Mouse (Mus musculus): ENCODE data around the gene Psme4. TPM values are rescaled to one million over a fixed set of nuclear protein-coding genes. Genes with fewer than 3 reads are reported as not detected.

The Psme4 gene
- polyA plus RNA-seq, 1 experiment, result 46.7 TPM

DNA sequence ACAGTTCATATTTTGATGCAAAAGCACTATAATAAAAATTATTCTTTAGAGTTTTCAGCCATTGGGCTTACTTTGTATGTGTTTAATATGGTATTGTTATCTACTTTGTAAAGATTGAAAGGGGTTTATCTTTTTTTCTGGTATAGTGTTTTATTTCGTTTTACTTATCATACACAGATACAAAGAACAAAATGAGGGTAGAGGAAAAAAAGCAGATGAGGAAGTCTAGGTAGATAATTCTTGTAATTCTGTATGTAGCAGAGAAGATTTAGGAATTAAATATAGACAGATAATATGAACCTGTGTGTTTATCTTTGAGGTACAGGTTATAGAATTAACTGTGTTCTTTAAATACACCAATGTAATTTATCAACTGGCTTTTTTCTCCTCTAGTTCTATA is 30.9 kb downstream of the Psme4 start:
- Histone ChIP-seq H3K4me3 (ENCODE audit: insufficient read depth, low read depth, low read length) (no peak overlapping the region), H3K4me1 (ENCODE audit: control insufficient read depth, insufficient read depth, low read length) (0 out of 2 replicates have a peak, but pooled peaks cover 4% of the 10 kb centered on the region), H3K27ac (ENCODE audit: insufficient read depth, low read depth, low read length) (no peak overlapping the region)
- no peak for TF ChIP-seq POLR2A (IDR thresholded peaks at IDR 0.05; ENCODE audit: insufficient read depth, low read depth, low read length)
- TF ChIP-seq CTCF (IDR thresholded peaks at IDR 0.05; ENCODE audit: insufficient read depth, low read depth, low read length), result no peak
- 94% methylated on average over 1 of the region's 1 CpGs for WGBS

DNA sequence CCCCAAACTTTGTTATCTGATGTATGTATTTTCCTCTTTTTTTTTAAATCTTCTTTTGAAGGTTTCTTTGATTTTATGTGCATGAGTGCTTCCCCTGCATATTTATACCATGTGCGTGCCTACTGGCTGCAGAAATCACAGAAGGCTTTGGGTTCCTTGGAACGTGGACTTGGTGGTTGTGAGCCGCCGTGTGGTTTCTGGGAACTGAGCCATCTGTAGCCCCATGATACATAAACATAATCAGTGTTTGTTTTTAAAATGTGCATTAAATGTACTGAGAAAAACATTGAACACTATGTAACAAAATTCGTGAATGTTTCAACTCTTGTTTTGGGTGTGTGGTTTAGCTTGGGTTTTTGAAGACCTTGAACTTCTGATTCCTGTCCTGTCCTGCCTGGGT is 49.6 kb downstream of the Psme4 start:
- Histone ChIP-seq H3K27ac (ENCODE audit: insufficient read depth, low read depth, low read length) (no peak overlapping the region), H3K4me1 (ENCODE audit: control insufficient read depth, insufficient read depth, low read length) (no peaks in the 10 kb centered on the region), H3K4me3 (ENCODE audit: insufficient read depth, low read depth, low read length) (no peak overlapping the region)
- 61% methylated on average over 5 of the region's 5 CpGs for WGBS
- TF ChIP-seq CTCF (IDR thresholded peaks at IDR 0.05; ENCODE audit: insufficient read depth, low read depth, low read length) (no peak), POLR2A (IDR thresholded peaks at IDR 0.05; ENCODE audit: insufficient read depth, low read depth, low read length) (no peak)

DNA sequence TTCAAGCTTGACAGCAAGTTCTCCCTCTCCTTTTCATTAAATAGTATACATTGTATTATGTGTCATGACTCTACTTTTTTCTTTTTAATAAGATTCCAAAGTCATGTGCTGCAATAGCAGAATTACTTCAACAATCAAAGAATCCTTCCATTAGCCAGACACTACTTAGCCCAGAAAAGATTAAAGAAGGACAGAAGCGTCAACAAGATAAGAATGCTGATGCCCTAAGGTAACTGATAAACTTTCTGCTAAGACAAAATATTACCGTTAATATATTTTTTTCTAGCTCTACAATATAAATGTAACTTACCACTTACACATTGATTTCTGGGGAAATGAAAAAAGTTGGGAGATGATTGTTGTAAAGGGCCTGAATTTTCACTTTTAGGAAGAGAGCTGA is 67.3 kb downstream of the Psme4 start:
- Histone ChIP-seq H3K4me1 (ENCODE audit: control insufficient read depth, insufficient read depth, low read length) (no peaks in the 10 kb centered on the region), H3K4me3 (ENCODE audit: insufficient read depth, low read depth, low read length) (no peak overlapping the region), H3K27ac (ENCODE audit: insufficient read depth, low read depth, low read length) (no peak overlapping the region)
- over 99% methylated on average over 2 of the region's 2 CpGs for WGBS
- TF ChIP-seq CTCF (IDR thresholded peaks at IDR 0.05; ENCODE audit: insufficient read depth, low read depth, low read length) (no peak), POLR2A (IDR thresholded peaks at IDR 0.05; ENCODE audit: insufficient read depth, low read depth, low read length) (no peak)

DNA sequence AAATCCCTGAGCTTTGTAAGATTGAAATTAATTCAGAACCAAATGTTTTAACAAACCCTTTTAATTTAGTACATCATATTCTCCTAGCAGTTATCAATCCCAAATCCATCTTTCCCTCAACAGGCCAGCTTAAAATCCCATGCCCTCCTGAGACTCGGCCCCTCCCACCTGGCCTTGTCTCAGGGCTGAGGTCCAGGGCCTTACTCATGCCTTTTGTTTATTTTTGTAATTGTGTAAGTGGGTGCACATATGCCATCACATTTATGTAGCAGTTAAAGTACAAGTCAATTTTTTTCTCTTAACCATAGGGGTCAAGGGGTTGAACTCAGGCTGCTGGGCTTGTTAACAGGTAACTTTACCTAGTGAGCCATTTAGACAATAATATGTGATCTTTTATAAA is 72.8 kb downstream of the Psme4 start:
- Histone ChIP-seq H3K4me3 (ENCODE audit: insufficient read depth, low read depth, low read length) (no peak overlapping the region), H3K4me1 (ENCODE audit: control insufficient read depth, insufficient read depth, low read length) (no peaks in the 10 kb centered on the region), H3K27ac (ENCODE audit: insufficient read depth, low read depth, low read length) (no peak overlapping the region)
- 94% methylated on average over 1 of the region's 1 CpGs for WGBS
- TF ChIP-seq CTCF (IDR thresholded peaks at IDR 0.05; ENCODE audit: insufficient read depth, low read depth, low read length), result no peak
- TF ChIP-seq POLR2A (IDR thresholded peaks at IDR 0.05; ENCODE audit: insufficient read depth, low read depth, low read length), result no peak

DNA sequence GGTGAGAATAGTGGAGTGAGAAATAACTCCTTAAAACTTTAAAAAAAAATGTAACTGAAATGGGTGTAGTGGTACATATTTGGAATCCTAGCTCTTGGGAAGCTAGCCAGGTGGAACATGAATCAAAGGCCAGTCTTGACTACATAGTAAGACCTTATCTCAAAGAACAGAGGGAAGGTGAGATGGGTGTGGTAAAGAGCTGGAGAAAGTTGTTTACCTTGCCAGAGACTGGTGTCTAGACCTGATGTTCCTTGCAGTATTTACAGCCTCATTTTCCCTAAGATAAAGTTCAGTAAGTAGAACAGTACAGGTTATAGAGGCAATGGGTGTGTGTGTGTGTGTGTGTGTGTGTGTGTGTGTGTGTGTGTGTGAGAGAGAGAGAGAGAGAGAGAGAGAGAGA is 100.9 kb downstream of the Psme4 start:
- Histone ChIP-seq H3K4me3 (ENCODE audit: insufficient read depth, low read depth, low read length) (no peak overlapping the region), H3K4me1 (ENCODE audit: control insufficient read depth, insufficient read depth, low read length) (no peaks in the 10 kb centered on the region), H3K27ac (ENCODE audit: insufficient read depth, low read depth, low read length) (no peak overlapping the region)
- TF ChIP-seq CTCF (IDR thresholded peaks at IDR 0.05; ENCODE audit: insufficient read depth, low read depth, low read length) (no peak), POLR2A (IDR thresholded peaks at IDR 0.05; ENCODE audit: insufficient read depth, low read depth, low read length) (no peak)

DNA sequence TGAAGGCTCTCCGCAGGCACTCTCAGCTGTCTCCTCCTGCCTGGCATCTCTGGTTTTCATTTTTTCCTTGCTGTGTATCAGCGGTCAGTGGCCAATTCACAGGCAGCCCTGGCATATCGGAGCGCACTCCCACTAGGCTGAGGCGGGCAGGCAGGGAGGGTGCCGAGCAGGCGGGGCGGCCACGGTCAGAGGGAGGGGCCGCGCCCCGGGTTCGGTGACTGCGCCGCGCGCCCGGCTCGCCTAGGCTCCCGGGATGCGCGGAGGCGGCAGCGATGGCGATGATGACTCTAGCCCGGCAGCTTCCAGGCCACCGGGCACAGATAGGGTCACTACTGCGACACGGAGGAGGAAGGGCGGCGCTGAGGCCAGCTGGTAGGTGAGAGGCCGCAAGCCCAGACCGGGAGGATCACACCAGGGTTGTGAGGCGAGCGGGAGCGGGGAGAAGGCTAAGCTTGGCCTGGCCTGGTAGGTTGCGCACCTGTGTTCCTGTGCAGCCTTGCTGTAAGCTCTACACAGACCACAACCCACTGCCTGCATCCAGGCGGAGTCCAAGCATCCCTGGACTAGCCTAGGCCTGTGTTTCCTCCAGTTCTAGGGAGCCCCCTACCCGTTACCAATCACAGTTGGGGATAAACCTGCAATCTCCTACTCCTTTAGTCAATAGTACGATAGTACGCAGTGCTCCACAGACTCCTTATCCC is 113.8 kb downstream of the Psme4 start, which contains the start of the genes Gpr75 and Asb3:
TSS of gene Gpr75 (plus strand) at position 188 of the 701 bp plus-strand sequence.
TSS of gene Asb3 (plus strand) at position 246 of the 701 bp plus-strand sequence.
- Histone ChIP-seq H3K4me1 (ENCODE audit: control insufficient read depth, insufficient read depth, low read length) (no peaks in the 10 kb centered on the region), H3K27ac (ENCODE audit: insufficient read depth, low read depth, low read length) (peak within 1 kb of the TSS; percentile 97), H3K4me3 (ENCODE audit: insufficient read depth, low read depth, low read length) (peak within 1 kb of the TSS; percentile 88)
- 2% methylated on average over 41 of the region's 41 CpGs for WGBS
- no peak for TF ChIP-seq CTCF (IDR thresholded peaks at IDR 0.05; ENCODE audit: insufficient read depth, low read depth, low read length)
- TF ChIP-seq POLR2A (IDR thresholded peaks at IDR 0.05; ENCODE audit: insufficient read depth, low read depth, low read length), result peak; percentile 69; the same call in 1 of the 2 replicates

DNA sequence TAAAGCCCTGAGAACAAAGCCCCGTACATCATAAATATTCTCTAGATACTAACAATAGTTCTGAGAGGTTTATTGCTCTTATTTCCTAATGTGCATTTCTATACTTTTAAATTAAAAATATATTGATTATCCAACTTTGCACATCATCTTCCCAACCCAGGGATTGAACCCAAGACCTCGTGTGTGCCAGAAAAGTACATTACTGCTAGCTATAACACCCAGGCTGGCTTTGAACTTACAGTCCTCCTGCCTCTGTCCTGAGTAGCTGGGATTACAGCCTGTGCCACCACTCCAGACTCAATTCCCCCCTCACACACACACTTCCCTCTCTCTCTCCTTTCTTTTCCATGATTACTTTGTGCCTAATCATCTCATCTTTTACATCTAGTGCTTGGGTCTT is 116.6 kb downstream of the Psme4 start:
- TF ChIP-seq CTCF (IDR thresholded peaks at IDR 0.05; ENCODE audit: insufficient read depth, low read depth, low read length) (no peak), POLR2A (IDR thresholded peaks at IDR 0.05; ENCODE audit: insufficient read depth, low read depth, low read length) (no peak)
- Histone ChIP-seq H3K27ac (ENCODE audit: insufficient read depth, low read depth, low read length) (no peak overlapping the region), H3K4me3 (ENCODE audit: insufficient read depth, low read depth, low read length) (no peak overlapping the region), H3K4me1 (ENCODE audit: control insufficient read depth, insufficient read depth, low read length) (no peaks in the 10 kb centered on the region)
- WGBS, result 91% methylated on average over 2 of the region's 2 CpGs

DNA sequence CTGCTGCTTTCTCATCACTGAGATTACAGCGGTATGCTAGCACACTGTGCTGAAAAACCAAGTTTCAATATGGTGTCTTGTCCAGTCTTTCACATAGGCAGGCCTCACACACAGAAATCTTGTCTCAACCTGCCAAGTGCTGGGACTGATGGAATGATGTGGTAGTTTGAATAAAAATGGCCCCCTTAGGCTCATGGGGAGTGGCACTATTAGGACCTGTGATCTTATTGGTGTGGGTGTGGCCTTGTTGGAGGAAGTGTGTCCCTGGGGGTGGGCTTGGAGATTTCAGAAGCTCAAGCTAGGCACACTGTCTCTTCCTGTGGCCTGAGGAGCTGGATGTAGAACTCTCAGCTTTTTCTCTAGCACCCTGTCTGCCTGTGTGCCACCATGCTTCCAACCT is 124.7 kb downstream of the Psme4 start:
- no peak overlapping the region for H3K27ac ChIP-seq (ENCODE audit: insufficient read depth, low read depth, low read length)
- TF ChIP-seq POLR2A (IDR thresholded peaks at IDR 0.05; ENCODE audit: insufficient read depth, low read depth, low read length) (no peak), CTCF (IDR thresholded peaks at IDR 0.05; ENCODE audit: insufficient read depth, low read depth, low read length) (no peak)
- no peaks in the 10 kb centered on the region for H3K4me1 ChIP-seq (ENCODE audit: control insufficient read depth, insufficient read depth, low read length)
- H3K4me3 ChIP-seq (ENCODE audit: insufficient read depth, low read depth, low read length), result no peak overlapping the region
- 89% methylated on average over 1 of the region's 1 CpGs for WGBS

DNA sequence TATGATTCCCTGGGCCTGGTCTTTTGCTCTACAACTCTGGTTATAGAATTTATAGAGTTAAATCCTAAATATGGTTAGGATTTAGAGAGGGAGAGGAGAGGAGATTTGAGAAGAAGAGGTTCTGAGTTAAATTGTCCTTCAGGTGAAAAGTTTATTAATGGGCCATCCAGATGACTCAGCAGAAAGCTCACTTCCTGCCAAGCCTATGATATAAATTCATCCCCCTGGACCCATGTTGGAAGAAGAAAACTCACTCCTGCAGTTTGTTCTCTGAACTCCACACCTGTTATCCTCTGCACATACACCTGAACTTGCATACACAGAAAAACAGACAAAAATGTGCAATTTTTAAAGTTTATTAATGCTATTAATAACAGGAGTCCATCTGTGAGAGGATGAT is 127.8 kb downstream of the Psme4 start:
- Histone ChIP-seq H3K27ac (ENCODE audit: insufficient read depth, low read depth, low read length) (no peak overlapping the region), H3K4me1 (ENCODE audit: control insufficient read depth, insufficient read depth, low read length) (no peaks in the 10 kb centered on the region), H3K4me3 (ENCODE audit: insufficient read depth, low read depth, low read length) (no peak overlapping the region)
- TF ChIP-seq POLR2A (IDR thresholded peaks at IDR 0.05; ENCODE audit: insufficient read depth, low read depth, low read length) (no peak), CTCF (IDR thresholded peaks at IDR 0.05; ENCODE audit: insufficient read depth, low read depth, low read length) (no peak)

Data from olfactory bulb, adult 2 months (tissue).